Mouse (Mus musculus) activated CD4-positive, CD25-positive, alpha-beta regulatory T cell, adult 9 weeks (primary cell): ENCODE results near the gene Neurl1a. TPM values are rescaled to one million over a fixed set of nuclear protein-coding genes. Genes with fewer than 3 reads are reported as not detected.

ENCODE experiments used
- polyA plus RNA-seq: library from polyadenylated mRNA; unstranded; fragments of 100-300 nt; shearing (Covaris generic); gene quantifications from one replicate; pipeline ENCODE4 v1.2.1, GENCODE M21; 2017

Gene Neurl1a
- polyA plus RNA-seq = 0.07 TPM

DNA sequence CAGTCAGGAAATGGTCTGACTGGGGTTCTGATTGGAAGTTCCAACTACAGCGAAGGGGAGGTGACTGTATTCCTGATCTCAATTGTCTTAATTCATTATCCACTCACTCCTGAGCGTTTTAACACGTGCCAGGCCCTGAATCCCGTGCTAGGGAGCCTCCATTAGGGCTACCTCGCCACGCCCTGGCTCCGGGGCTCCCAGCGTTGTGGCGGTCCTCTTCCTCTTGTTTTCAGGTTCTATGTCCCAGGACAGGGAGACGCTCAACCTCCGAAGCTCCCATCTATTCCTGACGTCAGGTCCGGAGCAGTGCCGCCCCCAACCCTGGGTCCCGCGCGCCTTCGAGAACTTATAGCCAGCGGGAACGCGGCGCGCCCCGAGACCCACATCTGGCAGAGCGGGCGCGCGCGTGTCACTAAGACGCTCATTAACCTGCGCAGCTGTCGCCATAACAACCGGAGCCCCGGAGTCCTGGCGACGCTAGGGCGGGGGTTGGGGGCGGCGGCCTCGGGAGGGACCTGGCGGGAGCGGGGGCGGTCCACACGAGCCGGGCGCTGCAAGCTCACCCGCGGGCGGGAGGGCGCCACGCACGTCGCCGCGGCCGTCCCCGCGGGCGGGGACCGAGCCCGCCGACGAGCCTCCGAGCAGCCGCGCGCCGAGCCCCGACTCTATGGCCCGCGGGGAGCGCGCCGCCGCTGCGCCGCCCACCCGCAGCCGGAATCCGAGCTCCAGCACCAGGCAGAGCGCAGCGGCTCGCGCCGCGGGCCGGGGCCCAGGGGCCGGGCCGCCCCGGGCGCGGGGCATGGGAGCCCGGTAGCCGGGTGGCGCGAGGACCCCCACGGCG lies at the start of gene Neurl1a:
Gene Neurl1a, plus strand, starts transcription at position 390 of the 841 bp plus-strand sequence.

DNA sequence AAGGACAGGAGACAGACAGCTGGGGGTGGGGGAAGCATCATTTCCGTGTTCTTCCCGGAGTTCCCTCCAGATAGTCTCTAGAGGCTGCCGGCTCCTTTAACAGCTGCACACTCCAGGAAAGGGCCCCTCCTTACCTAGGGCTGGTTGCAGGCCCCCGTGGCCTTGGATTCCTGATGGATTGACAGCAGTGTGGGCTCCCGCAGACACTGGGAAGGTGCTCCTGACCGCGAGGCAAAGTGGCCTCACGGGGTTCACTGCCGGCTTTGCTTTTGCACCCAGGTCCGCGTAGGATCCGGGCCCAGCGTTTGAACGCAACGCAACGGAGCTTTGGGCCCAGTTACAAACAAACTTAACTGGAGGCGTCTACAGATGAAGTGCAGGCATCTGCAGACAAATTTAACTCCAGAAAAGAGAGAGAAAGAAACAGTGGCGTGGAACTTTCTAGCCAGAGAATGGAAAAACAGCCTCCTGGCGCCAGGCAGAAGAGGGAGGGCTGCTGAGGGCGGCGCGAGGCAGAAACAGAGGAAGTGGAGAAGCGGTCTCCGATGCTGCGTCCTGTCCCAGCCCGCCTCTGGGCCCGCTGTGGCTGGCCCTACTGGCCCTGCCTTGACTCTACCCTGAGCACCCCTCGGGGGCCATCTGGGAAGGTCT lies 40.7 kb upstream of the Neurl1a start, which contains the start of gene Calhm2:
Gene Calhm2, minus strand, starts transcription at position 524 of the 651 bp plus-strand sequence.

GRCm38 (mm10) chr19:47144154-47144553 lies 34.5 kb upstream of the Neurl1a start, which contains the start of gene Calhm1:
Gene Calhm1 (minus strand): TSS chr19:47144254.

GRCm38 (mm10) chr19:47157664-47158063 lies 21.0 kb upstream of the Neurl1a start, which contains the start of gene Calhm3:
Gene Calhm3 (minus strand): TSS chr19:47157764.

Other genes with a start within 250 kb of the Neurl1a start
- gene Ina, start 164.1 kb upstream of the Neurl1a start, polyA plus RNA-seq = not detected
- gene Nt5c2, start 163.7 kb upstream of the Neurl1a start, polyA plus RNA-seq = 52.6 TPM
- gene Pcgf6, start 127.9 kb upstream of the Neurl1a start, polyA plus RNA-seq = 6.4 TPM
- gene Taf5, start 111.1 kb upstream of the Neurl1a start, polyA plus RNA-seq = 0.90 TPM
- gene Usmg5, start 88.2 kb upstream of the Neurl1a start, polyA plus RNA-seq = 423 TPM
- 22.1 TPM for gene Pdcd11, start 88.1 kb upstream of the Neurl1a start, polyA plus RNA-seq
- gene Calhm2, start 40.5 kb upstream of the Neurl1a start, polyA plus RNA-seq = 28.2 TPM
- not detected for gene Calhm1, start 34.6 kb upstream of the Neurl1a start, polyA plus RNA-seq
- gene Calhm3, start 21.1 kb upstream of the Neurl1a start, polyA plus RNA-seq = not detected